Mouse (Mus musculus) liver, embryonic 16.5 days (tissue): ENCODE data around the gene Pde9a. TPM values are rescaled to one million over a fixed set of nuclear protein-coding genes. Genes with fewer than 3 reads are reported as not detected.
A peak's percentile ranks its signal among the peaks of the same experiment; 100 is the strongest.
"Not testable (repeated sequence)": the region's sequence is repeated elsewhere in the genome, so short reads cannot be mapped to it uniquely, and the experiment has no call there.

Experiments
- ATAC-seq: fragments of 200-750 bp; cut with Nextera tagmentation; 2 replicates; pipeline ENCODE4 v1.8.0; 2017; ENCODE audit warnings: low read depth, mild to moderate bottlenecking, moderate number of reproducible peaks, moderate library complexity
- H3K27ac ChIP-seq: fragments of 300-500 bp; sonication (generic); 2 replicates; pipeline ENCODE4 v1.5.1; 2014; ENCODE audit warnings: mild to moderate bottlenecking, low read length
- H3K27me3 ChIP-seq: fragments of 300-500 bp; sonication (generic); 2 replicates; pipeline ENCODE4 v1.6.1; 2014; ENCODE audit warnings: low read depth, low read length, mixed read lengths; ENCODE audit not compliant: control insufficient read depth, insufficient read depth
- H3K36me3 ChIP-seq: fragments of 300-500 bp; sonication (generic); 2 replicates; pipeline ENCODE4 v1.6.1; 2014; ENCODE audit warnings: mild to moderate bottlenecking; ENCODE audit not compliant: control insufficient read depth, insufficient read depth
- H3K4me1 ChIP-seq: fragments of 300-500 bp; sonication (generic); 2 replicates; pipeline ENCODE4 v1.6.1; 2014; ENCODE audit warnings: low read depth, low read length, mixed read lengths; ENCODE audit not compliant: control insufficient read depth
- H3K4me2 ChIP-seq: fragments of 300-500 bp; sonication (generic); 2 replicates; pipeline ENCODE4 v1.6.1; 2014; ENCODE audit warnings: low read depth, low read length, mixed read lengths
- H3K4me3 ChIP-seq: fragments of 300-500 bp; sonication (generic); 2 replicates; pipeline ENCODE4 v1.5.1; 2014; ENCODE audit warnings: low read depth, mild to moderate bottlenecking, low read length
- H3K9ac ChIP-seq: fragments of 300-500 bp; sonication (generic); 2 replicates; pipeline ENCODE4 v1.6.1; 2014; ENCODE audit warnings: low read depth, low read length
- H3K9me3 ChIP-seq: fragments of 300-500 bp; sonication (generic); replicated peaks from 2 replicates; pipeline ENCODE4 v1.6.1; 2016; ENCODE audit warnings: low read length; ENCODE audit not compliant: control insufficient read depth
- WGBS: fragments of 180-500 bp; shearing (Covaris S2); extraction: QIAGEN DNeasy Blood & Tissue Kit; methylation state at CpG from one replicate; pipeline ENCODE4 v1.1.7; 2014; ENCODE audit not compliant: insufficient replicate concordance; 5-methylcytosine and 5-hydroxymethylcytosine counted together
- polyA plus RNA-seq: library from polyadenylated mRNA; unstranded; fragments of >200 nt; fragmentation: Nextera tagmentation; extraction: Ambion mirVana; gene quantifications from 2 replicates; pipeline ENCODE4 v1.2.1, GENCODE M21; 2015

The Pde9a gene
- polyA plus RNA-seq, 1 experiment from 2014 or later = 4.0 TPM

DNA sequence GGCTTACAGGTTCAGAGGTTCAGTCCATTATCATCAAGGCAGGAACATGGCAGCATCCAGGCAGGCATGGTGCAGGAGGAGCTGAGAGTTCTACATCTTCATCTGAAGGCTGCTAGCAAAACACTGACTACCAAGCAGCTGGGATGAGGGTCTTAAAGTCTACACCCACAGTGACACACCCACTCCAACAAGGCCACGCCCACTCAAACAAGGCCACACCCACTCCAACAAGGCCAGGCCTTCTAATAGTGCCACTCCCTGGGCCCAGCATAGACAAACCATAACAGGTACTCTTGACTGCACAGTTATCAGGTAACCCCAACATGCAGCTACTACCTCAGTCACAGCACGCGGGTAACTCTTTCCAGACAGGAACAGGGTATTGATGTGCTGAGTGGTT lies 31.3 kb upstream of the Pde9a start:
- ATAC-seq, H3K27ac ChIP-seq, H3K27me3 ChIP-seq, H3K4me3 ChIP-seq, H3K9me3 ChIP-seq, H3K9ac ChIP-seq, H3K4me2 ChIP-seq, H3K36me3 ChIP-seq, H3K4me1 ChIP-seq: not testable (repeated sequence)
- 53% methylated on average over 3 of the region's 3 CpGs for WGBS

GRCm38 (mm10) chr17:31355792-31356502 lies 30.1 kb upstream of the Pde9a start:
- Histone ChIP-seq H3K4me1 (no peaks in the 10 kb centered on the region), H3K27me3 (no peaks in the 10 kb centered on the region), H3K9me3 (no peaks in the 10 kb centered on the region), H3K36me3 (no peaks in the 10 kb centered on the region), H3K27ac (no peak overlapping the region), H3K4me3 (no peak overlapping the region), H3K9ac (no peak overlapping the region), H3K4me2 (no peak overlapping the region)
- 53% methylated on average over 7 of the region's 8 CpGs for WGBS
- ATAC-seq = no peak

DNA sequence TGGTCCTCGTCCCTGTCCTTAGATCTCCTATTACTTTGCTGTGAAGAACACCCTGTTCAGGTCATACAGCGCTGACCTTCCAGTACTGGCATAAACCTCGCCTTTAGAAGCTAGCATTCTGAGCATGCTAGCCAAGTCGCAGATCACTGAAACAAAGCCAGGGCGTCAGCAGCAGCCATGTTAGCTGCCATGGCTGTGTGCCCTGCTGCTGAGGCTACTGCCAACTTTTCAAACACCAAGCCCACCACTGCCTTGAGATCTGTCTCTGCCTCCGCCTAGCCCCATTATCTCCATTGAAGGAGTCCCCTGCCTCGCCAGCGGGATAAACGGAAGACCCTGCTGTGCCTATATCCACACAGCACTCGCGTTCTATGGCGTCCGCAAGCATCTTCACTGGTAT lies 25.4 kb upstream of the Pde9a start:
- Histone ChIP-seq H3K9me3 (no peaks in the 10 kb centered on the region), H3K4me3 (no peak overlapping the region), H3K27me3 (no peaks in the 10 kb centered on the region), H3K9ac (no peak overlapping the region), H3K4me1 (no peaks in the 10 kb centered on the region), H3K4me2 (no peak overlapping the region), H3K36me3 (no peaks in the 10 kb centered on the region), H3K27ac (no peak overlapping the region)
- ATAC-seq = no peak
- WGBS = 73% methylated on average over 13 of the region's 13 CpGs

GRCm38 (mm10) chr17:31365586-31366166 lies 20.3 kb upstream of the Pde9a start:
- Histone ChIP-seq H3K9me3 (no peaks in the 10 kb centered on the region), H3K36me3 (no peaks in the 10 kb centered on the region), H3K4me1 (no peaks in the 10 kb centered on the region), H3K4me2 (no peak overlapping the region), H3K4me3 (no peak overlapping the region), H3K27ac (no peak overlapping the region), H3K27me3 (no peaks in the 10 kb centered on the region), H3K9ac (no peak overlapping the region)
- 67% methylated on average over 5 of the region's 5 CpGs for WGBS
- ATAC-seq = no peak

- 39% methylated on average over 2 of the region's 2 CpGs for WGBS
- no peak overlapping the region for H3K27ac ChIP-seq
Measured at GRCm38 (mm10) chr17:31370221-31370620, 15.8 kb upstream of the Pde9a start.

GRCm38 (mm10) chr17:31370931-31371330 lies 15.1 kb upstream of the Pde9a start:
- no peak overlapping the region for H3K4me3 ChIP-seq
- H3K9me3 ChIP-seq = no peaks in the 10 kb centered on the region
- H3K27ac ChIP-seq = no peak overlapping the region
- no peaks in the 10 kb centered on the region for H3K4me1 ChIP-seq
- no peaks in the 10 kb centered on the region for H3K36me3 ChIP-seq
- no peak overlapping the region for H3K4me2 ChIP-seq
- H3K27me3 ChIP-seq = no peaks in the 10 kb centered on the region
- no peak overlapping the region for H3K9ac ChIP-seq
- ATAC-seq = no peak

More at GRCm38 (mm10) chr17:31370221-31370620, 15.8 kb upstream of the Pde9a start:
- no peak overlapping the region for H3K9ac ChIP-seq
- no peak overlapping the region for H3K4me3 ChIP-seq
- H3K9me3 ChIP-seq = no peaks in the 10 kb centered on the region
- no peaks in the 10 kb centered on the region for H3K4me1 ChIP-seq
- H3K27me3 ChIP-seq = no peaks in the 10 kb centered on the region
- ATAC-seq = peak; percentile 81
- no peaks in the 10 kb centered on the region for H3K36me3 ChIP-seq
- H3K4me2 ChIP-seq = no peak overlapping the region

GRCm38 (mm10) chr17:31377961-31378360 lies 8.0 kb upstream of the Pde9a start:
- no peak overlapping the region for H3K9ac ChIP-seq
- H3K4me3 ChIP-seq = no peak overlapping the region
- H3K9me3 ChIP-seq = no peaks in the 10 kb centered on the region
- no peaks in the 10 kb centered on the region for H3K36me3 ChIP-seq
- ATAC-seq = no peak
- H3K4me1 ChIP-seq = no peaks in the 10 kb centered on the region
- H3K4me2 ChIP-seq = no peak overlapping the region
- H3K27me3 ChIP-seq = no peaks in the 10 kb centered on the region
- WGBS = 10% methylated on average over 7 of the region's 7 CpGs
- H3K27ac ChIP-seq = no peak overlapping the region

DNA sequence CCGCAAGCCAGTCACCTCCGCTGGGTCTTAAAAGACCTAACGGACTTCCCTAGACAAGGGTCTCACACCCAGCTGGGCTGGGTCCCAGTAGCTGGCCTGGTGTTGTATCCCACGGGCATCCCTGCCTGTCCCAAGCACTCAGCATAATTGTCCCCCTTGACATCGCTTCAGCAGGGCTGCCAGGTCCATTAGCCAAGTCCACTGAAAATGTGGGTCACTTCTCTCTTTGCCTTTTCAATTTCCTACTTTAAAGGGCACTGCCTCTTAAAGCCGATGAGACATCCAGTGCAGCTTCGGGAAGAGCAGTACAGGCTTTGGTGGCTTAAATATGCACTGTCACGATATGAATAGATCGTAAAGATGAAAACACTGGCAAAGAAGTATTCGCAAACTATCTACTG lies 7.6 kb upstream of the Pde9a start:
- Histone ChIP-seq H3K4me2 (no peak overlapping the region), H3K36me3 (no peaks in the 10 kb centered on the region), H3K27ac (no peak overlapping the region), H3K27me3 (no peaks in the 10 kb centered on the region), H3K9me3 (no peaks in the 10 kb centered on the region), H3K4me1 (no peaks in the 10 kb centered on the region), H3K9ac (no peak overlapping the region), H3K4me3 (no peak overlapping the region)
- ATAC-seq = no peak
- WGBS = 64% methylated on average over 10 of the region's 10 CpGs

GRCm38 (mm10) chr17:31379086-31379485 lies 6.9 kb upstream of the Pde9a start:
- Histone ChIP-seq H3K4me3 (no peak overlapping the region), H3K36me3 (no peaks in the 10 kb centered on the region), H3K27me3 (no peaks in the 10 kb centered on the region), H3K4me2 (no peak overlapping the region), H3K4me1 (no peaks in the 10 kb centered on the region), H3K9ac (no peak overlapping the region), H3K9me3 (no peaks in the 10 kb centered on the region), H3K27ac (no peak overlapping the region)
- WGBS = 53% methylated on average over 2 of the region's 2 CpGs
- ATAC-seq = no peak
